Mouse (Mus musculus) CD4-positive, CD25-positive, alpha-beta regulatory T cell, adult 9 weeks (primary cell): ENCODE results near the gene Map3k13. TPM values are rescaled to one million over a fixed set of nuclear protein-coding genes. Genes with fewer than 3 reads are reported as not detected.

Source experiments
- polyA plus RNA-seq: library from polyadenylated mRNA; unstranded; fragments of 100-300 nt; shearing (Covaris generic); gene quantifications from one replicate; pipeline ENCODE4 v1.2.1, GENCODE M21; 2017

Map3k13 gene
- polyA plus RNA-seq, result 0.29 TPM

GRCm38 (mm10) chr16:21793875-21794696 lies at the start of gene Map3k13:
Map3k13 (plus strand) TSS chr16:21794346.

GRCm38 (mm10) chr16:21787516-21788353 lies 6.4 kb upstream of the Map3k13 start, which contains the start of gene Ehhadh:
Ehhadh (minus strand) TSS chr16:21787807.

GRCm38 (mm10) chr16:21946761-21947715 lies 152.9 kb downstream of the Map3k13 start, which contains the start of gene Tmem41a:
Tmem41a (minus strand) TSS chr16:21947552.

Other genes with a start within 250 kb of the Map3k13 start
- 2.8 TPM for gene 2510009E07Rik, start 99.7 kb upstream of the Map3k13 start, polyA plus RNA-seq
- gene Ehhadh, start 6.5 kb upstream of the Map3k13 start, polyA plus RNA-seq, result 13.6 TPM
- gene Tmem41a, start 153.2 kb downstream of the Map3k13 start, polyA plus RNA-seq, result 11.5 TPM
- 1.4 TPM for gene Liph, start 201.3 kb downstream of the Map3k13 start, polyA plus RNA-seq
- gene Senp2, start 215.1 kb downstream of the Map3k13 start, polyA plus RNA-seq, result 8.8 TPM